Mouse (Mus musculus): ENCODE results near the gene Gm9789. TPM values are rescaled to one million over a fixed set of nuclear protein-coding genes. Genes with fewer than 3 reads are reported as not detected.

The Gm9789 gene
- polyA plus RNA-seq (2012; rRNA removed; ENCODE audit: low replicate concordance), result not detected in 2 replicates

GRCm38 (mm10) chr16:89157652-89158051, at the start of gene Gm9789:
TSS of gene Gm9789 (plus strand) at chr16:89157952.

GRCm38 (mm10) chr16:89140551-89140950, 17.2 kb upstream of the Gm9789 start, which contains the start of gene Gm6358:
TSS of gene Gm6358 (plus strand) at chr16:89140851.

GRCm38 (mm10) chr16:89150786-89151185, 7.0 kb upstream of the Gm9789 start, which contains the start of gene Gm10061:
TSS of gene Gm10061 (plus strand) at chr16:89151086.

GRCm38 (mm10) chr16:89169190-89169589, 11.4 kb downstream of the Gm9789 start, which contains the start of gene Gm7735:
TSS of gene Gm7735 (plus strand) at chr16:89169490.

GRCm38 (mm10) chr16:89174435-89174834, 16.7 kb downstream of the Gm9789 start, which contains the start of gene 1110057P08Rik:
TSS of gene 1110057P08Rik (plus strand) at chr16:89174735.

DNA sequence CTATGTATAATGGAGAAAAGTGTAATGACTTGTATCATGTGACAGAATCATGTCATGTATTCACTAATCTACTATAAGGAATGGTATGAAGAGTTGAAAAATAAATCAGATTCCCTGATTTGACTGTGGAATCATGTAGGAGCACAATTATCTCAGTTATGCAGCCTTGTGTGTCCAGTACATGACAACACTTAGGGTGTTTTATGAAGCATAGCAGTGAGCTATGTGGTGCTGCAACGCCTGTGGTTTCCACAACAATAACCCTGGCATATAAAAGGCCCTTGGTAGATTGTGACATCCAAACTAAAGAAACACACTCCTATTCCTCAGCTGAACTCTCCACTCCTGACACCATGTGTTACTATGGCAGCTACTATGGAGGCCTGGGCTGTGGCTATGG, 47.8 kb downstream of the Gm9789 start, which contains the start of gene Krtap20-2:
TSS of gene Krtap20-2 (plus strand) at position 301 of the 400 bp plus-strand sequence.

Other genes with a start within 250 kb of the Gm9789 start
- gene Krtap19-9b, start 225.7 kb upstream of the Gm9789 start, polyA plus RNA-seq (2012; rRNA removed; ENCODE audit: low replicate concordance), result not detected in 2 replicates
- gene Krtap16-3, start 195.1 kb upstream of the Gm9789 start, polyA plus RNA-seq (2012; rRNA removed; ENCODE audit: low replicate concordance), result not detected in 2 replicates
- gene Krtap22-2, start 147.2 kb upstream of the Gm9789 start, polyA plus RNA-seq (2012; rRNA removed; ENCODE audit: low replicate concordance), result not detected in 2 replicates
- not detected in 2 replicates for gene Gm10229, start 142.7 kb upstream of the Gm9789 start, polyA plus RNA-seq (2012; rRNA removed; ENCODE audit: low replicate concordance)
- not detected in 2 replicates for gene Krtap6-1, start 126.3 kb upstream of the Gm9789 start, polyA plus RNA-seq (2012; rRNA removed; ENCODE audit: low replicate concordance)
- not detected in 2 replicates for gene Gm10228, start 116.5 kb upstream of the Gm9789 start, polyA plus RNA-seq (2012; rRNA removed; ENCODE audit: low replicate concordance)
- gene Krtap6-5, start 110.1 kb upstream of the Gm9789 start, polyA plus RNA-seq (2012; rRNA removed; ENCODE audit: low replicate concordance), result not detected in 2 replicates
- not detected in 2 replicates for gene 1110025L11Rik, start 94.0 kb upstream of the Gm9789 start, polyA plus RNA-seq (2012; rRNA removed; ENCODE audit: low replicate concordance)
- not detected in 2 replicates for gene Krtap6-3, start 73.9 kb upstream of the Gm9789 start, polyA plus RNA-seq (2012; rRNA removed; ENCODE audit: low replicate concordance)
- gene Gm6358, start 17.1 kb upstream of the Gm9789 start, polyA plus RNA-seq (2012; rRNA removed; ENCODE audit: low replicate concordance), result not detected in 2 replicates
- not detected in 2 replicates for gene Gm10061, start 6.9 kb upstream of the Gm9789 start, polyA plus RNA-seq (2012; rRNA removed; ENCODE audit: low replicate concordance)
- gene Gm7735, start 11.5 kb downstream of the Gm9789 start, polyA plus RNA-seq (2012; rRNA removed; ENCODE audit: low replicate concordance), result not detected in 2 replicates
- gene 1110057P08Rik, start 16.8 kb downstream of the Gm9789 start, polyA plus RNA-seq (2012; rRNA removed; ENCODE audit: low replicate concordance), result not detected in 2 replicates
- not detected in 2 replicates for gene Krtap20-2, start 47.9 kb downstream of the Gm9789 start, polyA plus RNA-seq (2012; rRNA removed; ENCODE audit: low replicate concordance)
- not detected in 2 replicates for gene Krtap21-1, start 245.9 kb downstream of the Gm9789 start, polyA plus RNA-seq (2012; rRNA removed; ENCODE audit: low replicate concordance)

Data from mammary gland, adult 2 months (tissue).